Mouse (Mus musculus) stomach, postnatal 0 days (tissue): Measurements from ENCODE around the gene Zzef1. TPM values are rescaled to one million over a fixed set of nuclear protein-coding genes. Genes with fewer than 3 reads are reported as not detected.

Experiments used
- ATAC-seq: fragments of 200-750 bp; cut with Nextera tagmentation; 2 replicates; pipeline ENCODE4 v1.8.0; 2017; ENCODE audit not compliant: low FRiP score, low TSS enrichment
- DNase-seq: peaks from one replicate; pipeline ENCODE4 v3.0.0-alpha.2; 2016; ENCODE audit warnings: low spot score
- H3K27ac ChIP-seq: fragments of 300-500 bp; sonication (generic); replicated peaks from 2 replicates; pipeline ENCODE4 v1.5.1; 2014; ENCODE audit warnings: mild to moderate bottlenecking, control low read depth
- H3K27me3 ChIP-seq: fragments of 300-500 bp; sonication (generic); 2 replicates; pipeline ENCODE4 v1.6.1; 2014; ENCODE audit warnings: low read length; ENCODE audit not compliant: control insufficient read depth, insufficient read depth
- H3K36me3 ChIP-seq: fragments of 300-500 bp; sonication (generic); 2 replicates; pipeline ENCODE4 v1.6.1; 2014; ENCODE audit warnings: low read length, mixed read lengths; ENCODE audit not compliant: control insufficient read depth, insufficient read depth
- H3K4me1 ChIP-seq: fragments of 300-500 bp; sonication (generic); replicated peaks from 2 replicates; pipeline ENCODE4 v1.6.1; 2014; ENCODE audit warnings: antibody characterized with exemption; ENCODE audit not compliant: control insufficient read depth, insufficient read depth
- H3K4me2 ChIP-seq: fragments of 300-500 bp; sonication (generic); replicated peaks from 2 replicates; pipeline ENCODE4 v1.6.1; 2014; ENCODE audit warnings: low read depth, mild to moderate bottlenecking, control low read depth, moderate library complexity
- H3K4me3 ChIP-seq: fragments of 300-500 bp; sonication (generic); 2 replicates; pipeline ENCODE4 v1.5.1; 2014; ENCODE audit warnings: low read depth, low read length, control low read depth
- H3K9ac ChIP-seq: fragments of 300-500 bp; sonication (generic); 2 replicates; pipeline ENCODE4 v1.6.1; 2014; ENCODE audit warnings: mild to moderate bottlenecking, low read length, control low read depth, mixed read lengths
- H3K9me3 ChIP-seq: fragments of 300-500 bp; sonication (generic); 2 replicates; pipeline ENCODE4 v1.6.1; 2016; ENCODE audit warnings: low read length; ENCODE audit not compliant: control insufficient read depth
- CTCF ChIP-seq: IDR thresholded peaks from 2 replicates; pipeline ENCODE4 v1.5.1; 2016; ENCODE audit warnings: antibody characterized with exemption, low read depth, mild to moderate bottlenecking, moderate library complexity
- EP300 ChIP-seq: optimal IDR thresholded peaks from 2 replicates; pipeline ENCODE3; 2016; ENCODE audit warnings: antibody characterized with exemption
- WGBS: fragments of 180-500 bp; shearing (Covaris S2); extraction: QIAGEN DNeasy Blood & Tissue Kit; methylation state at CpG from one replicate; pipeline ENCODE4 v1.1.7; 2014; 5-methylcytosine and 5-hydroxymethylcytosine counted together
- polyA plus RNA-seq: library from polyadenylated mRNA; unstranded; fragments of >200 nt; fragmentation: Nextera tagmentation; extraction: Ambion mirVana; gene quantifications from 2 replicates; pipeline ENCODE4 v1.2.1, GENCODE M21; 2015

Zzef1 gene
- polyA plus RNA-seq, 1 experiment from 2014 or later = 5.4 TPM

GRCm38 (mm10) chr11:72806556-72806955 lies 10.5 kb downstream of the Zzef1 start:
- 58% methylated on average over 2 of the region's 2 CpGs for WGBS
- no peak overlapping the region for H3K4me2 ChIP-seq
- DNase-seq (no peak), ATAC-seq (no peak)
- H3K4me3 ChIP-seq = no peak overlapping the region
- no peak for TF ChIP-seq CTCF
- TF ChIP-seq EP300 = no peak
- H3K9ac ChIP-seq = no peak overlapping the region
- H3K36me3 ChIP-seq = no peaks in the 10 kb centered on the region
- no peaks in the 10 kb centered on the region for H3K9me3 ChIP-seq
- H3K27me3 ChIP-seq = no peaks in the 10 kb centered on the region
- H3K4me1 ChIP-seq = no peaks in the 10 kb centered on the region
- H3K27ac ChIP-seq = no peak overlapping the region

DNA sequence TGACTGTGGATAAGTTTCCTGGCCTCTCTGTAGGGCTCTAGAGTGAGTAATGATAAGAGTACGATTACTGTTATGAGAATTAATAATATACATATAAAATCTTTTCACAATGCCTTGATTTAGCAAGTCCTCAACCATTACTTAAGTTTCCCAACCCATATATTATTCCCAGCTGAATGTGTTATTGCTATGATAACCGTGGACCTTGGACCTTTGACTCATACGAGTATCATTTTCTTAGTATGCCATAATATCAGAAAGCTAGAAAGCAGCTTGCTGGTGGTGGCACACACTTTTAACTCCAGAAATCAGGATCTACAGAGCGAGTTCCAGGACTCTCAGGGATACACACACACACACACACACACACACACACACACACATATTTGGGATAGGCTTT lies 12.0 kb downstream of the Zzef1 start:
- H3K27me3 ChIP-seq = no peaks in the 10 kb centered on the region
- no peaks in the 10 kb centered on the region for H3K9me3 ChIP-seq
- no peak overlapping the region for H3K27ac ChIP-seq
- TF ChIP-seq CTCF (no peak), EP300 (no peak)
- no peak overlapping the region for H3K9ac ChIP-seq
- DNase-seq (peak; percentile 19), ATAC-seq (peak; percentile 49; the same call in 1 of the 2 replicates)
- H3K4me3 ChIP-seq = no peak overlapping the region
- WGBS = 58% methylated on average over 4 of the region's 4 CpGs
- no peaks in the 10 kb centered on the region for H3K36me3 ChIP-seq
- no peaks in the 10 kb centered on the region for H3K4me1 ChIP-seq
- H3K4me2 ChIP-seq = no peak overlapping the region

GRCm38 (mm10) chr11:72813687-72814086 lies 17.7 kb downstream of the Zzef1 start:
- TF ChIP-seq EP300 (no peak), CTCF (no peak)
- no peak for DNase-seq
- Histone ChIP-seq H3K27me3 (no peaks in the 10 kb centered on the region), H3K27ac (no peak overlapping the region), H3K36me3 (no peaks in the 10 kb centered on the region), H3K9me3 (no peaks in the 10 kb centered on the region), H3K4me3 (no peak overlapping the region), H3K4me1 (no peaks in the 10 kb centered on the region), H3K9ac (no peak overlapping the region), H3K4me2 (no peak overlapping the region)
- WGBS = 95% methylated on average over 4 of the region's 5 CpGs
- ATAC-seq = no peak

DNA sequence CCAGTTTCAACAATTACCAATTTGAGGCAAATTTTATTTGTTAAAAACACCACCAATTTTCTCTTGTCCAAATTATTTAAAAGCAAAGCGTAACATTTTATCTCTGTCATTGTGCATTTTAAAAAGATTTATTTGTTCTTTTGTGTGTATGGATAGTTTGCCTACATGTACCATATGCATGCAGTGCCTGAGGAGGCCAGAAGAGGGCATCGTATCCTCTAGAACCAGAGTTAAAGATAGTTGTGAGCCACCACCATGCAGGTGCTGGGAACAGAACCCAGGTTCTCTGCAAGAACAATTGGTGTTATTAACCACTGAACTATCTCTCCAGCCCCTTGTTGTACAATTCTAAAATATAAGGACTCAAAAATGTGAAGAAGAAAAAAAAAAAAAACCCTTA lies 18.2 kb downstream of the Zzef1 start:
- ATAC-seq (no peak), DNase-seq (no peak)
- peak; percentile 42 for TF ChIP-seq CTCF
- no peak for TF ChIP-seq EP300
- Histone ChIP-seq H3K9ac (no peak overlapping the region), H3K4me2 (no peak overlapping the region), H3K27me3 (no peaks in the 10 kb centered on the region), H3K4me1 (no peaks in the 10 kb centered on the region), H3K36me3 (no peaks in the 10 kb centered on the region), H3K9me3 (no peaks in the 10 kb centered on the region), H3K27ac (no peak overlapping the region), H3K4me3 (no peak overlapping the region)
- 73% methylated on average over 2 of the region's 2 CpGs for WGBS

DNA sequence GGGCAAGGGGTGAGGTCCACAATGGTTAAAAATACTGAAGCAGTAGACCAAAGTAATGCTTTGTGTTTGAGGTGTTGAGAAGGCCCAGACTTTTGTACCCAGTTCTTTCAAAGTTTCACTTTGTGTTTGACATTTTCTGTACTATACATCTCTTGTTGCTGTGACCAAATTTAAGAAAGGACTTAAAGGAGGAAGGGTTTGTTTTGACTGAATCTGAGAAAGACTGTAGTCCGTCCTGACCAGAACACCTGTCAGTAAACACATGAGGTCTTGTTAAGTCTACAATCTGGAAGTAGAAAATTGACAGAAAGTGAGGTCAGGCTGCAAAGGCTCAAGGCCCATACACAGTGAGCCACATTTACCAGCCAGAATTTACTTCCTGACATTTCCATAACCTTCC lies 20.8 kb downstream of the Zzef1 start:
- no peak overlapping the region for H3K4me3 ChIP-seq
- DNase-seq (no peak), ATAC-seq (no peak)
- H3K9ac ChIP-seq = no peak overlapping the region
- H3K27ac ChIP-seq = no peak overlapping the region
- H3K36me3 ChIP-seq = peaks cover 5% of the 10 kb centered on the region; the same call in 1 of the 2 replicates
- TF ChIP-seq CTCF (no peak), EP300 (no peak)
- no peak overlapping the region for H3K4me2 ChIP-seq
- no peaks in the 10 kb centered on the region for H3K27me3 ChIP-seq
- WGBS = 38% methylated on average over 1 of the region's 1 CpGs
- no peaks in the 10 kb centered on the region for H3K9me3 ChIP-seq
- H3K4me1 ChIP-seq = no peaks in the 10 kb centered on the region

GRCm38 (mm10) chr11:72818067-72818466 lies 22.0 kb downstream of the Zzef1 start:
- H3K36me3 ChIP-seq = peaks cover 7% of the 10 kb centered on the region; the same call in 1 of the 2 replicates
- H3K4me1 ChIP-seq = no peaks in the 10 kb centered on the region
- H3K4me2 ChIP-seq = no peak overlapping the region
- H3K9me3 ChIP-seq = no peaks in the 10 kb centered on the region
- no peak overlapping the region for H3K9ac ChIP-seq
- no peak overlapping the region for H3K4me3 ChIP-seq
- no peak for DNase-seq
- no peak for TF ChIP-seq CTCF
- no peak for TF ChIP-seq EP300
- no peaks in the 10 kb centered on the region for H3K27me3 ChIP-seq
- no peak overlapping the region for H3K27ac ChIP-seq
- ATAC-seq = no peak
- WGBS = 90% methylated on average over 7 of the region's 7 CpGs
